Mouse (Mus musculus): Measurements from ENCODE around the gene Slc12a1.
A peak's percentile ranks its signal among the peaks of the same experiment; 100 is the strongest.

Slc12a1 gene

DNA sequence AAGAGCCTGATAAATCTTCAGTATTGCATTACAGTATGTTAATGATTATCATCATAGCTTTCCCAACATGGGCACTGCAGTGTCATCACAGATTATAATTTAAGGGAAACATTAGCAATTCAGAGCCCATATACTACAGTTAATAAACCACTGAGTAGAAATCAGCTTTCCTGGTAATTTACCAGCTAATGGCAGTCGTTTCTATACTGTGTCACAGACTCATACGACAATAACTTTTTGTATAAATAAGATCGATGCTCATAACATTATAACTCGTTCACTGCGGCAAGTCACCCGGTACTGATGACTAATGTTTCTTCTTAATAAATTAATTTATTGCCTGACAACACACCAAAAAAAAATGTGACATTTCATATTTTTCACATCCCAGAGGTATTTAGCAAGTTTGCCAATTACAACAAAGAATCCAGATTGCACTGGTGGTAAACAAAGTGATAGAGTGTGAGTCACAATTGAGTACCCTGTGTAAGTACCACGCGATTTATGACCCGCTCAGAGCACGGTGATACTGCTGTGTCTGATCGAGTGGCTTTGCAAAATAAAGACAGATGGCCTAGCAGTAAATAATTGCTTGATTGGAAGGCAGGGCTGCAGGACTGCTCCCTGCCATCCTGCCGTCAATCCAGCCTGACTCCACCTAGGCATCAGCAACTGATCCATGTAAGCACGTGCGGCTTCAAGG is 56.7 kb downstream of the Slc12a1 start:
- DNase-seq (ENCODE audit: low spot score) = no peak

DNA sequence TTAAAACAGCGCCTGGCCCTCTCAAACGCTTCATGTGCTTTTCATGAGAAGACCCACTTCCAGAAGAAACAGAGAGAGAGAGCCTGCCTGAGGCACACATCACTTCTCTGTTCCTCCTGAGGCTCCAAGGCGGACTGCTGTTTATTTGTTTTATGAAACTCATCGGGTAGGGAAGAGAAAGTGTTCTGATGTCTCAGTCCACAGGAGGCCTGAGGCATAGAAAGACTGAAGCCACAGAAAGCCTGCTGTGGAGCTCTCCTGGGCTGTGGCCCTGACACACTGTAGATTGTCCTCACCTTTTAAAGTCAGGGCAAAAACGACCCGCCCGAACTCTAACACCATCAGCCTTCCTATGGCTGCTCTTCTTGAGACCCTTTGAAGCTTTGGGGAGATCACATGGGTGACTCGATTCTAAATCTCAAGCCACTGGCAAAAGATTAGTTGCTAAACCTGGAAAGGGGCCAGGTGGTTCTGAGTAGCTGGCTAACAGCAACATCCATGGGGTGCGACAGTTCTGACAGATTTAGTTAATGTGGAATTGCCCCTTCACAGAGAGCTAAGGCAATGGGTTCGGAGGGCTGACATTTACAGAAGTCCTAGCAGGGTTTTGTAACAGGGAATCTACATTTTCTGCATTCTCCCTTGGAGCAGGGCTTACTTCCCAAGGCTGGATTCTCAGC is 59.7 kb downstream of the Slc12a1 start:
- no peak for DNase-seq (ENCODE audit: low spot score)

GRCm38 (mm10) chr2:125214592-125214991 is 62.3 kb downstream of the Slc12a1 start:
- no peak for DNase-seq (ENCODE audit: low spot score)

GRCm38 (mm10) chr2:125217286-125217685 is 65.0 kb downstream of the Slc12a1 start:
- no peak for DNase-seq (ENCODE audit: low spot score)

DNA sequence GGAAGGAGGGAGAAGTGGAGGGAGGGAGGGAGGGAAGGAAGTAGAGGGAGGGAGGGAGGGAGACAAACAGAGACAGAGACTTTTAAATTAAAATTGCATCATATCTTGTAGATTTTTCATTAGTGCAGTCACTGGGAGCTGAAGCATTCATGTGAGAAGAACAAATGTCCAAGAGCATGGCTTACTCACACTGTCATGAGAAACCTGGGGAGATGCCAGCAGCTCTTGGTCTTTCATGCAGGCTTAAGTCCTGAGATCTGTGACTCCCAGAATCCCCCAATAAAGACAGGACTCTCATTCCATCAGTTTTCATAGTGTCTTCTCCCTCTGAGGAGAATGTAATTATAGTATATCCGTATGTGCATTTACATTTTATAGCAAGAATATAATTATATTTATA is 66.3 kb downstream of the Slc12a1 start:
- DNase-seq (ENCODE audit: low spot score) = no peak

DNA sequence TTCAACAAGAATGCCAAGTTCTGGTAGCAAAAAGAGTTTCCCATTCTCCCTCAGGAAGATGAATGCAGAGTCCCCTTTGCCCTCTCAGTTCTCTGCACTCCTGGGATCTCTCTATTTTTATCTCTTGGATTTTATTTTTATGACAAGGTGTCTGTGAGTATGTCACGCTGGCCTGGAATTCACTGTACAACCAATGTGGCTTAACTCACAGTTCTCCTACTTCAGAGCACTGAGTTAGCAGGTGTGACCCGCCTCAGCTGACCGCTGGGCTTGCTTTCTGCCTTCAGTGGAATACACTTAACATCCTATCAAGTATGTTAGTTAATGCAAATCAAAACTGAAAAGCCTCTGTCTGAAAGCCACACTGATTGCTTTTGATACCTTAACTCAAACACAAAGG is 67.0 kb downstream of the Slc12a1 start:
- DNase-seq (ENCODE audit: low spot score) = no peak

DNA sequence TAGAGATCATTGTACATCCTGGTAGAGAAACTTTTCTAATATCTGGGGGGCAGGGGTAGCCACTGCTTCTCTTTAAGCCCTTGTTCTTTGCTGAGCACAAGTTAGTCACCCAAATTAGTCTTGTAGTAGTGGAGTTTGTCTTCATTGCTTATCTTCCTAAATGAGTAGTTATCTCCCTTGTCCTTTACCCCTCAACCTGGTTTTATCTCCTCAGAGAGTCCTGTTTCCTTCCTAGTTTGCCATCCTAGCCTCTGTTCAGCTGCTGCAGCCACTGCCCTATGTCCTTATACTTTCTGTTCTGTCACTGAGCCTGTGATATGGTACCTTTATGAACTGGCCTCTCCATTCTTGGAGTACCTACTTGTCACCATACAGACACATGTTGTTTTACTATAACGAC is 69.4 kb downstream of the Slc12a1 start:
- DNase-seq (ENCODE audit: low spot score) = no peak

DNA sequence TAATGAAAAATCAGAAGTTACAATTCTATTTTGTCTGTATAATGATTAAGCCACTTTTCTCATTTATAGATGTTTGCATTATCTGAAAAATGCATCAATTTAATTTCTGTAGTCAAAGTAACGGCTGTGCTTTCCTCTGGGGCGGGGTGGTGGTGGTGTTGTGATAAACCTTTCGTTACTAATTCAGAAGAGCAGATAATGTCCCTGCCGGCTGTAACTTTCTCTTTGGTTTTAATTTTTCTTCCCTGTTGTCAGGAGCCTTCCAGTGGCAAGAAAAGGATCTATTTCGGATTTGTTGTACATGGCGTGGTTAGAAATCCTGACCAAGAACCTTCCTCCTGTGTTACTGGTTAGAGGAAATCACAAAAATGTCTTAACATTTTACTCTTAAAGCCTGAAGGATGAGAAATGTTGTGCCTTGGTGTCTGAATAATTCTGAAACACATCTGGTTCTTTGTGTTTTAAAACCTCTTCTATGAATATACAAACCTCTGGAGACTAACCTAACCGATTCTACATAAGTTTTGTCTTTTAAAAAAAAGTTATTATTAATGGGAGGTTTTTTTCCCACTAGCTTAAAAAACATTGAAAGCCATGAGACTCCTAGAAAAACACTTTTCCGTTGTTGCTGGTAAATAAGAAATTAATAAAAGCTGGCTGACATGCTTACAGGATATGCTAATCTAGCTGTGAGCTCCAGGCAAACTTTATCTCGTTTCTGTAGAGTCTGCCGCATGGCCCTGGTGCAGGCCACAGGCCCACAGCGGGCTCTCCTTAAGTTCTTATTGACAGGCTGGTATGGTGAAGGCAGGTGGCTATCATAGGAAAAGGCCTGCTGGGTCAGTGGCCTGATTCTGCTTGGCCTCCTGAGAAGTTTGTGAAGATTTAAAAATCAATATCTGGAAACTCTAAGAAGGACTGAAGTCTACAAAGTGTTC is 76.4 kb downstream of the Slc12a1 start:
- no peak for DNase-seq (ENCODE audit: low spot score)

- no peak for DNase-seq (ENCODE audit: low spot score)
Observed at GRCm38 (mm10) chr2:125232183-125232582, 79.9 kb downstream of the Slc12a1 start.

GRCm38 (mm10) chr2:125233537-125233936 is 81.2 kb downstream of the Slc12a1 start:
- no peak for DNase-seq (ENCODE audit: low spot score)

DNA sequence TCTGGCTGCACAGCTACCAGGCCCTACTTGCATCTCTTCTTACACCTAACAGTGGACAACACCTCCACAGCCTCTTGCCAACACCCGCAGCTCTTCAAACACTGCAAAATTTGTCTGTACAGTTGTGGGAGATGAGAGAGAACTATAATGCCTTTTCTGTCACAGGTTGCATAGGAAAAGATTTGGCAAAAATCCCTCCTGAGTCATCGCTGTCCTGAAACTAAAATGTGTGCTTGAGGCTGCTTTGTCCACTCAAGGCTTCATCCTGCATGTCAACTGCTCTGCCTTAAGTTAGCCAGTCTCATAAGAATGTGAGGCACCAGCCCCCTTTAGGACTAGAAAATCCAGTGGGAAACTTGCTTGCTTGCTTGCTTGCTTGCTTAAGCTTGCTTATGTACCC is 81.7 kb downstream of the Slc12a1 start:
- DNase-seq (ENCODE audit: low spot score) = no peak

GRCm38 (mm10) chr2:125245545-125246285 is 93.4 kb downstream of the Slc12a1 start:
- DNase-seq (ENCODE audit: low spot score) = no peak

GRCm38 (mm10) chr2:125246669-125247068 is 94.4 kb downstream of the Slc12a1 start:
- no peak for DNase-seq (ENCODE audit: low spot score)

- peak; percentile 94 for DNase-seq (ENCODE audit: low spot score)
Observed at GRCm38 (mm10) chr2:125247108-125247961, 95.0 kb downstream of the Slc12a1 start, which contains the start of gene Dut. TSS of gene Dut (plus strand) at chr2:125247190.

GRCm38 (mm10) chr2:125247962-125248235 is 95.6 kb downstream of the Slc12a1 start:
- no peak for DNase-seq (ENCODE audit: low spot score)

DNA sequence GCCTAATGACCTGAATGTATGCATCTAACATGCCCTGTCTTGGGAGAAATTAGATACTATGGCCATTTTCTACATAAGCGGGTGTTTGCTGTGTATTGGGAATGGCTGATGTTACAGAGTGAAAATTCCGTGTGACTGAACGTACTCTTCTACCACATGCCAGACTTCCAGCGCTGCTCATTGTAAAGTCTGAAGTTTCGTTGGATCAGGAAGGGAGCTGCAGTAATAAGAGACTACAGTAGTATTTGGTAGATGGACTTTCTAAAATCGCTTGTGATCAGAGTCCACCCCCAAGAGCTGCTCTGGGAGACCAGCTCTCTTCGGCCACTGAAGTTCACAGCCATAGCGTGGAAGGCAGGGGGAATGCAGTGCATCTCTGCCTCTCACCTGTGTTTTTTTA is 96.0 kb downstream of the Slc12a1 start:
- no peak for DNase-seq (ENCODE audit: low spot score)

- no peak for DNase-seq (ENCODE audit: low spot score)
Observed at GRCm38 (mm10) chr2:125249339-125249738, 97.0 kb downstream of the Slc12a1 start.

DNA sequence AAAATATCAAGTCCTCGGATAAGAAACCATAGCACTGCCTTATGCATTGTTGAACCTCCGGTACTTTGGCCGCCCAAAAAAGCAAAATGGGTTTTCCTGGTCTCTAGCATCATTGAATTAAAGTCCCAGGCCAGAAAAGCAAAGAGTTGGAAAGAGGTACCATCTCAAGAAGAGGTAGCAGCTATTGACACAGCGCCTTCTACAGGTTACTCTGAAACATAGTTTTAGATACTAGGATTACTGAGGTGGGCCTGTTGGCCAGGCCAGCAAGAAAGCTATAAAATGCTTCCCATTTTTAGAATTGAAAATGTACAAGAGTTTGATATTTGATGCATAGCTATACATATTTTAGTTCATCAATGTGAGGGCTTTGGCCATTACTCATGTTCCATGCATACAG is 97.6 kb downstream of the Slc12a1 start:
- DNase-seq (ENCODE audit: low spot score) = no peak

DNA sequence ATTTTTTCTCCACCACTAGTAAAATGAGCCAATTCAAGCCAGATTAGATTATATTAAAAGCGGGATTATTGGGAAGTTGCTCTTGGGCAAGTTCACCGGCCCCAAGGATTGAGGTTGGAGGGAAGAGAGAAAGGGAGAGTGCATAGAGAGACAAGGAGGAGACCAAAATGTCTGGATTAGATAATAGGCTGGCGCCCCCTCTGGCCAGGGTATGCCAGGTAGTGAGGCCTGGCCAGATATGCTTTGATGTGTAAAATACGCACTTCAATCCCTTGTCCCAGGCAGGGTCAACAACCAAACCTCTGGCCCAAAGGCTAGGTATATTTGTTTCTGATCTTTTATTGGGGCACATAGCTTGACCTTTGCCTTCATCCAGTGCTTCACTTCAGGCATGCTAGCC is 99.5 kb downstream of the Slc12a1 start:
- no peak for DNase-seq (ENCODE audit: low spot score)

- no peak for DNase-seq (ENCODE audit: low spot score)
Observed at GRCm38 (mm10) chr2:125252275-125252674, 100.0 kb downstream of the Slc12a1 start.

DNA sequence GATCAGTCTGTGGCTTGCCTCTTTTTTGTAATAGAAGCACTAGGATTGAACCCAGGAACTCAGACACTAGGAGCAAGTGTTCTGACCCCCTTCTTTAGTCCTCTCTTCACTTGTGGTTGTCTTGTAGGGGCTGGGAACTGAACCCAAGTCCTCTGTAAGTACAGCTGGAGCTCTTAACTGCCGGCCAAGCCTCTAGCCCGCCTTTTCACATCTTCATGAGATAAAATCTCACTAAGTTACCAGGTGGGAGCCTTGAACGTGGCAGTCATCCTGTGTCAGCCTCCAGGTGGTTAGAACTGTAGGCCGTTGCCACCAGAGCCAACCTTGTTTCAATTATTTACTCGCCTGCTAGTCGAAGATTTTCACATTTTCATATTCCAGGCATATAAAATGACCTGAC is 101.4 kb downstream of the Slc12a1 start:
- DNase-seq (ENCODE audit: low spot score) = no peak
